Comparison of ENCODE assay signal across 29 mouse cellular contexts in the genomic region with DNA sequence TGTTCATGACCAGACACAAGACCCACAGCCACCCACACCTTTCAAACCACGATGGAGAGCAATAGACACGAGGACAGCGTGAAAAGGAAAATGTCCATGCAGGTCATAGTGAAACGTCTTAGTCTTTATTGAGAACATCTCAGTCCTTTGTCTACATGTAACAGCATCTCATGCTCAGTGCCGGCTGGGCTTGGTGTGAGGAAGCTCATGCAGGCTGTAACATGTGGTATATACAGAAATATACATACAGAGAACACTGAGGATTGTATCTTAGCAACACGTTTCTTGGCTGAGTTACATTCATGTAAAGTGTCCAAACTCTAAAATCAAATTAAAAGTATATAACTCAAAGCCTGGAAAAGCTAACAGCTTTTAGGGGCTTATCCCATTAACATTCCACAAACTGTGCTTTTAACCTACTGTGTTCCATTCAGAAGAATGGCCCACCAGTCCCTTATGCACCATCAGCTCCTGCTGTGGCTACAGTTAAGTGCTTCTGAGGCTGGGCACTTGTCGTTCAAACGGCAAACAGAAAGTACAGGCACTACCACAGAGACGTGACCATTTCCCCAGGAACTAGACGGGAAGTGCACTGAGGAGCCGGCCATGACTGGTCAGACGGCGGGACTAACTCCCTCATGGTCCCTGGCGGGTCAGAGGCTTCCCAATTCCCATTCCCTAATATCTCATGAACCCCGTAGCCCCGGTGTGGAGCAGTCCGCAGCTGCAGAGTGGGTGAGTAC. TPM values are rescaled to one million over a fixed set of nuclear protein-coding genes. Genes with fewer than 3 reads are reported as not detected.
A peak's percentile ranks its signal among the peaks of the same experiment; 100 is the strongest.
DNase-seq lines count a peak whose midpoint lies in the region; ATAC-seq and TF ChIP-seq lines count a peak whose summit lies in the region.
"Had no signal": no experiment of that assay in that cellular context is flagged by ENCODE, and none has a peak within 500 bp of the region (broad histone marks: within the 10 kb centered on the region; RNA-seq: fewer than 3 reads in every experiment).

No protein-coding gene starts in this region.

- peaks cover 16% of the 10 kb centered on the region; the same call in 1 of the 2 replicates for H3K36me3 ChIP-seq in forebrain, postnatal 0 days (ENCODE audit: insufficient read depth)
- H3K36me3 ChIP-seq in forebrain, embryonic 11.5 days (ENCODE audit: control insufficient read depth, insufficient read depth, low read length), result no peaks in the 10 kb centered on the region
- H3K36me3 ChIP-seq in lung, embryonic 14.5 days (ENCODE audit: insufficient read depth), result peaks cover 28% of the 10 kb centered on the region
- H3K36me3 ChIP-seq in intestine, embryonic 15.5 days, result no peaks in the 10 kb centered on the region
- H3K36me3 ChIP-seq: embryonic facial prominence, embryonic 13.5 days; G1E; liver, embryonic 15.5 days; stomach, embryonic 15.5 days had no signal

- peak; percentile 92 for ATAC-seq in forebrain, postnatal 0 days
- ATAC-seq in forebrain, embryonic 11.5 days (replicated peaks; ENCODE audit: low FRiP score), result no peak
- ATAC-seq in lung, embryonic 14.5 days (ENCODE audit: insufficient read depth), result peak; percentile 31; the same call in 1 of the 2 replicates
- 0 out of 2 replicates have a peak, but pooled peaks have one; percentile 27 for ATAC-seq in megakaryocyte progenitor cell, adult 5-6 weeks (replicated peaks; ENCODE audit: poor library complexity)
- ATAC-seq in intestine, embryonic 15.5 days, result no peak
- ATAC-seq: inflammation-experienced regulatory T-cells, adult 6 months; Patski had no signal

- peak overlapping the region; percentile 85 for H3K27ac ChIP-seq in forebrain, postnatal 0 days (ENCODE audit: low read depth, low read length)
- no peak overlapping the region for H3K27ac ChIP-seq in forebrain, embryonic 11.5 days (ENCODE audit: low read depth, low read length)
- H3K27ac ChIP-seq in lung, embryonic 14.5 days (ENCODE audit: low read depth), result no peak overlapping the region
- H3K27ac ChIP-seq in intestine, embryonic 15.5 days, result no peak overlapping the region
- H3K27ac ChIP-seq: embryonic facial prominence, embryonic 13.5 days; hindbrain, embryonic 14.5 days; left cerebral cortex, adult 2 months; limb, embryonic 10.5 days; liver, embryonic 15.5 days; macrophage; midbrain, embryonic 12.5 days; stomach, embryonic 15.5 days had no signal

- no peaks in the 10 kb centered on the region for H3K27me3 ChIP-seq in forebrain, postnatal 0 days (ENCODE audit: insufficient read depth, low read length)
- H3K27me3 ChIP-seq in forebrain, embryonic 11.5 days (ENCODE audit: control insufficient read depth, insufficient read depth, low read length), result no peaks in the 10 kb centered on the region
- H3K27me3 ChIP-seq in lung, embryonic 14.5 days (ENCODE audit: insufficient read depth, low read length), result no peaks in the 10 kb centered on the region
- H3K27me3 ChIP-seq in intestine, embryonic 15.5 days (replicated peaks), result no peaks in the 10 kb centered on the region
- H3K27me3 ChIP-seq: CH12.LX; liver, embryonic 15.5 days; midbrain, embryonic 12.5 days; Patski; stomach, embryonic 15.5 days had no signal

- peak; percentile 74 for DNase-seq in forebrain, postnatal 0 days
- no peak for DNase-seq in forebrain, embryonic 11.5 days (ENCODE audit: low spot score)
- no peak for DNase-seq in lung, embryonic 14.5 days
- no peak for DNase-seq in lung, postnatal 36 days
- peak; percentile 61 to 80 for DNase-seq in right cerebral cortex, postnatal 10 days (ENCODE audit: low spot score in 2 of 2)
- DNase-seq in right cerebral cortex, postnatal 36 days (ENCODE audit: low spot score in 2 of 2), result no peak
- DNase-seq: adrenal gland, postnatal 10 days; B cell, adult 2 months; cerebellum, adult 18-20 months; cerebellum, postnatal 14 days; heart, postnatal 4 days; kidney, adult 2 months; kidney, postnatal 10 days; liver; thymus, postnatal 36 days had no signal

- no peaks in the 10 kb centered on the region for H3K4me1 ChIP-seq in forebrain, postnatal 0 days (ENCODE audit: insufficient read depth)
- no peaks in the 10 kb centered on the region for H3K4me1 ChIP-seq in forebrain, embryonic 11.5 days (replicated peaks; ENCODE audit: control insufficient read depth, insufficient read depth, low read length)
- no peaks in the 10 kb centered on the region for H3K4me1 ChIP-seq in lung, embryonic 14.5 days (ENCODE audit: insufficient read depth)
- H3K4me1 ChIP-seq in intestine, embryonic 15.5 days (replicated peaks), result no peaks in the 10 kb centered on the region
- H3K4me1 ChIP-seq: limb, embryonic 10.5 days; liver, embryonic 15.5 days; midbrain, embryonic 12.5 days; stomach, embryonic 15.5 days had no signal

- no peak overlapping the region for H3K9ac ChIP-seq in forebrain, postnatal 0 days
- no peak overlapping the region for H3K9ac ChIP-seq in forebrain, embryonic 11.5 days (ENCODE audit: low read length)
- H3K9ac ChIP-seq in lung, embryonic 14.5 days, result no peak overlapping the region
- H3K9ac ChIP-seq in intestine, embryonic 15.5 days, result no peak overlapping the region
- H3K9ac ChIP-seq: embryonic facial prominence, embryonic 13.5 days; hindbrain, embryonic 14.5 days; liver, embryonic 15.5 days; midbrain, embryonic 12.5 days; stomach, embryonic 15.5 days had no signal

- TF ChIP-seq CTCF in forebrain, postnatal 0 days (IDR thresholded peaks at IDR 0.05; ENCODE audit: low read depth), result no peak
- TF ChIP-seq CTCF in lung, embryonic 14.5 days (IDR thresholded peaks at IDR 0.05; ENCODE audit: low read depth), result no peak

- 73% methylated on average over 17 of the region's 17 CpGs for WGBS in forebrain, postnatal 0 days
- WGBS in forebrain, embryonic 11.5 days, result 80% methylated on average over 17 of the region's 17 CpGs
- WGBS in lung, embryonic 14.5 days, result 67% methylated on average over 17 of the region's 17 CpGs
- WGBS in intestine, embryonic 15.5 days, result 78% methylated on average over 17 of the region's 17 CpGs

- H3K9me3 ChIP-seq in forebrain, postnatal 0 days (ENCODE audit: low read length), result no peaks in the 10 kb centered on the region
- H3K9me3 ChIP-seq in forebrain, embryonic 11.5 days (ENCODE audit: control insufficient read depth, low read length), result no peaks in the 10 kb centered on the region
- H3K9me3 ChIP-seq in lung, embryonic 14.5 days (ENCODE audit: low read depth, low read length), result no peaks in the 10 kb centered on the region
- H3K9me3 ChIP-seq in intestine, embryonic 15.5 days, result no peaks in the 10 kb centered on the region
- H3K9me3 ChIP-seq: embryonic facial prominence, embryonic 13.5 days; G1E; limb, embryonic 10.5 days; liver, embryonic 15.5 days; midbrain, embryonic 12.5 days; stomach, embryonic 15.5 days had no signal

- H3K4me2 ChIP-seq in forebrain, postnatal 0 days (ENCODE audit: low read depth), result no peak overlapping the region
- no peak overlapping the region for H3K4me2 ChIP-seq in forebrain, embryonic 11.5 days (ENCODE audit: low read depth, low read length, severe bottlenecking)
- no peak overlapping the region for H3K4me2 ChIP-seq in lung, embryonic 14.5 days
- no peak overlapping the region for H3K4me2 ChIP-seq in intestine, embryonic 15.5 days (replicated peaks)
- H3K4me2 ChIP-seq: embryonic facial prominence, embryonic 13.5 days; hindbrain, embryonic 14.5 days; liver, embryonic 15.5 days; midbrain, embryonic 12.5 days; stomach, embryonic 15.5 days had no signal

- H3K4me3 ChIP-seq in forebrain, postnatal 0 days (ENCODE audit: low read depth, low read length), result no peak overlapping the region
- H3K4me3 ChIP-seq in forebrain, embryonic 11.5 days (ENCODE audit: low read depth, low read length), result no peak overlapping the region
- no peak overlapping the region for H3K4me3 ChIP-seq in lung, embryonic 14.5 days (ENCODE audit: low read depth, low read length)
- no peak overlapping the region for H3K4me3 ChIP-seq in intestine, embryonic 15.5 days (replicated peaks)
- H3K4me3 ChIP-seq: embryonic facial prominence, embryonic 13.5 days; left cerebral cortex, adult 2 months; limb, embryonic 10.5 days; liver, embryonic 15.5 days; midbrain, embryonic 12.5 days; stomach, embryonic 15.5 days had no signal

RNA-seq across cellular contexts. Expression of a gene that starts 31.8 kb away (rescaled TPM):
- total RNA-seq in forebrain, postnatal 0 days (2014; rRNA removed), result 36.5 and 39.0 TPM in 2 replicates
- 34.3 and 38.3 TPM in 2 replicates for polyA plus RNA-seq in forebrain, postnatal 0 days (2015; fragmentation: Nextera tagmentation; extraction: Ambion mirVana)
- polyA plus RNA-seq in forebrain, embryonic 11.5 days (2014; fragmentation: Nextera tagmentation; extraction: Ambion mirVana), result 67.0 and 78.0 TPM in 2 replicates
- polyA plus RNA-seq in lung, embryonic 14.5 days (2014; fragmentation: Nextera tagmentation; extraction: Ambion mirVana), result 128 and 135 TPM in 2 replicates
- 11.5 and 12.0 TPM in 2 replicates for total RNA-seq in megakaryocyte progenitor cell, adult 5-6 weeks (2015)
- total RNA-seq in megakaryocyte progenitor cell, adult 5-6 weeks (2017), result 15.0 and 15.8 TPM in 2 replicates
- 96.7 and 104 TPM in 2 replicates for polyA plus RNA-seq in intestine, embryonic 15.5 days (2015; fragmentation: Nextera tagmentation; extraction: Ambion mirVana)

Comparison
In these comparisons a context has a peak if more than half of its experiments do, and no peak if none do; other contexts are left out.
1. ATAC-seq: peak in forebrain, postnatal 0 days (single experiment), lung, embryonic 14.5 days (single experiment) and megakaryocyte progenitor cell, adult 5-6 weeks (single experiment); none in forebrain, embryonic 11.5 days (single experiment) and intestine, embryonic 15.5 days (single experiment).
2. DNase-seq: peak in forebrain, postnatal 0 days (single experiment) and right cerebral cortex, postnatal 10 days (2 of 2); none in forebrain, embryonic 11.5 days (single experiment), lung, embryonic 14.5 days (single experiment), lung, postnatal 36 days (single experiment) and right cerebral cortex, postnatal 36 days (0 of 2).